Mouse (Mus musculus): ENCODE data around the gene Tmem45a. TPM values are rescaled to one million over a fixed set of nuclear protein-coding genes. Genes with fewer than 3 reads are reported as not detected.

The Tmem45a gene
- total and polyA plus RNA-seq, 2 experiments from 2014 or later = 8.8 to 10.7 TPM

DNA sequence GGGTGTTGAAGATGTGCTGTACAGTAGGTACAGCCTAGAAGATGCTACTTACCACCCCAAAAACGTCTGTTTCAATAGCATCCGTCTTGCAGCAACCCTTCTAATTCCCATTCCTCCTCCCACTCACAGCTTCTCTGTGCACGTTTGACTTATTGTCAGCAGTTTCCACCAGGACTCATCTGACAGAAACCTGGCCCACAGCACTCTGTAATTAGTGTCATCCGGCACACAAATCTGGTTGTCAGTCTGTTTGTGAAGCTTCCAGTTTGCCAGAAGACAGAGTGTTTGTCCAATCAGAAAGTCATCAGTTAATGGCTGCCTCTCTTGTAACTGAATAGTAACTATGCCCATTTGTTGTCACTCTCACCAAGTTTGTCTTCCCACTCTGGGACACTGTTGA lies 18.4 kb downstream of the Tmem45a start:
- no peak for DNase-seq (ENCODE audit: low spot score)
- TF ChIP-seq EP300 (IDR thresholded peaks at IDR 0.05; ENCODE audit: low read depth) = no peak
- TF ChIP-seq CTCF (IDR thresholded peaks at IDR 0.05; ENCODE audit: low read depth) = no peak
- WGBS = 54% methylated on average over 4 of the region's 4 CpGs

DNA sequence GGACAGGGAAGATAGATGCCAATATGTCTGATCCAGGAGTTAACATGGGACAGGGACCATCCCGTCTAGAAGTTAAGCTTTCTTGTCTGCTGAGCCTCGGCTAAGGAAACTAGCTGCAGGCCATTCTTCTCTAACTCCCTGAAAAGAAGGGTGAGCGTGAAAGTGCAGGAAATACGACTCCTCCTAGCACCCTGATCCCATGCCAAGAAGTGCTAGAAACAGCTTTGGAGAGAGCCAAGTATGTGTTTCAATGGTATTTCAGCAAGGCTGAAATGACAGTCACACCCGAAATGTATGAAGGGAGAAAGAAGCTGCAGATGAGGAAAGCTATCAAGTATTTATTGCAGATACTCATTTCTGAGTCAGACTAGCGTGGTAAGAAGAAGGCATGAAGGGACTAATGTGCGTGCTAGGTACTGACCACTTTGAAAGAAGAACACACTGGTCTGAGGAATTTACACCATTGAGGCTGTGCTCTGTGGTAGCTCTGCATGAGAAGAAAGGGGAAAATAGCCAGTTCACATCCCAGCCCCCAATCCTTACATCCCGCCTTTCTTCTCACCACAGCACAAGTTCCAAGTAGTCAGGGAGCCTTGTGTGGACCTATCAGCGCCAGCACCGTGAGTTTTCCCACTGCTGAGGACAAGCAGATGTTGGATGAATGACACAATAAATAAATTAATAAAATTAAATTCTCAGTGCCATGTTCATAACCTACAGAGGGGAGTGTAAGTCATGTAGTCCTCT lies 33.0 kb downstream of the Tmem45a start:
- H3K9me3 ChIP-seq (replicated peaks; ENCODE audit: control insufficient read depth, low read length) = no peaks in the 10 kb centered on the region
- H3K27me3 ChIP-seq (ENCODE audit: control insufficient read depth, insufficient read depth, low read length) = no peaks in the 10 kb centered on the region
- ATAC-seq (ENCODE audit: insufficient read depth, low read depth) (no peak), DNase-seq (ENCODE audit: low spot score) (peak; percentile 24)
- 44% methylated on average over 10 of the region's 10 CpGs for WGBS
- TF ChIP-seq EP300 (IDR thresholded peaks at IDR 0.05; ENCODE audit: low read depth) = no peak
- no peak for TF ChIP-seq CTCF (IDR thresholded peaks at IDR 0.05; ENCODE audit: low read depth)
- H3K9ac ChIP-seq (replicated peaks; ENCODE audit: low read depth, low read length) = no peak overlapping the region
- H3K4me1 ChIP-seq (ENCODE audit: control insufficient read depth, insufficient read depth) = no peaks in the 10 kb centered on the region
- H3K27ac ChIP-seq (ENCODE audit: low read depth) = peak overlapping the region; percentile 31; the same call in 1 of the 2 replicates
- H3K4me3 ChIP-seq (ENCODE audit: low read depth, low read length) = no peak overlapping the region
- no peaks in the 10 kb centered on the region for H3K36me3 ChIP-seq (replicated peaks; ENCODE audit: control insufficient read depth, insufficient read depth, low read length)
- H3K4me2 ChIP-seq (ENCODE audit: low read depth, low read length) = no peak overlapping the region

More for the DNA sequence above, 18.4 kb downstream of the Tmem45a start:
- H3K9ac ChIP-seq (replicated peaks; ENCODE audit: low read depth, low read length) = no peak overlapping the region
- H3K36me3 ChIP-seq (replicated peaks; ENCODE audit: control insufficient read depth, insufficient read depth, low read length) = no peaks in the 10 kb centered on the region
- ATAC-seq (ENCODE audit: insufficient read depth, low read depth) = no peak
- no peak overlapping the region for H3K4me2 ChIP-seq (ENCODE audit: low read depth, low read length)
- no peak overlapping the region for H3K27ac ChIP-seq (ENCODE audit: low read depth)
- H3K4me1 ChIP-seq (ENCODE audit: control insufficient read depth, insufficient read depth) = no peaks in the 10 kb centered on the region
- H3K4me3 ChIP-seq (ENCODE audit: low read depth, low read length) = no peak overlapping the region
- no peaks in the 10 kb centered on the region for H3K9me3 ChIP-seq (replicated peaks; ENCODE audit: control insufficient read depth, low read length)
- H3K27me3 ChIP-seq (ENCODE audit: control insufficient read depth, insufficient read depth, low read length) = no peaks in the 10 kb centered on the region

DNA sequence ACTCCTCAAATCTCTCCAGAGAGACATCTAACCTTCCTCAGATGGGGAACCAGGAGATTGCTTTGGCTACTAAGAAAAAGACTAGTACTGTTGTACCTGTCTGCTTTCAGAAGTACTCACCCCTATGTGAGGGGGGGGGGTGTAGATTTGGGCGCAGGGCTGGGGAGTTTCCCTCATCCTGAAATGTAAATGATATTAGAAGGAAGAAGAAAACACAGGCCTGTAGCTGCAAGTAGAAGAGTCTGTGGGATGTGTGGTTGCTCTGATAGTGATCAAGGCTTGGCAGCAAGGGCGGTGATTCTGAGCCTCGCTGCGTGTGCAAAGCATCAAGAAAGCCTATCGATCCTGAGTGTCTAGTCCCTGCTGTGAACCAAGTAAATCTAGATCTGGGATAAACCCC lies 43.0 kb downstream of the Tmem45a start:
- ATAC-seq (ENCODE audit: insufficient read depth, low read depth) (no peak), DNase-seq (ENCODE audit: low spot score) (no peak)
- Histone ChIP-seq H3K9ac (replicated peaks; ENCODE audit: low read depth, low read length) (no peak overlapping the region), H3K4me1 (ENCODE audit: control insufficient read depth, insufficient read depth) (no peaks in the 10 kb centered on the region), H3K27ac (ENCODE audit: low read depth) (no peak overlapping the region), H3K9me3 (replicated peaks; ENCODE audit: control insufficient read depth, low read length) (no peaks in the 10 kb centered on the region), H3K4me3 (ENCODE audit: low read depth, low read length) (no peak overlapping the region), H3K36me3 (replicated peaks; ENCODE audit: control insufficient read depth, insufficient read depth, low read length) (no peaks in the 10 kb centered on the region), H3K4me2 (ENCODE audit: low read depth, low read length) (no peak overlapping the region), H3K27me3 (ENCODE audit: control insufficient read depth, insufficient read depth, low read length) (no peaks in the 10 kb centered on the region)
- no peak for TF ChIP-seq EP300 (IDR thresholded peaks at IDR 0.05; ENCODE audit: low read depth)
- no peak for TF ChIP-seq CTCF (IDR thresholded peaks at IDR 0.05; ENCODE audit: low read depth)
- 81% methylated on average over 5 of the region's 5 CpGs for WGBS

DNA sequence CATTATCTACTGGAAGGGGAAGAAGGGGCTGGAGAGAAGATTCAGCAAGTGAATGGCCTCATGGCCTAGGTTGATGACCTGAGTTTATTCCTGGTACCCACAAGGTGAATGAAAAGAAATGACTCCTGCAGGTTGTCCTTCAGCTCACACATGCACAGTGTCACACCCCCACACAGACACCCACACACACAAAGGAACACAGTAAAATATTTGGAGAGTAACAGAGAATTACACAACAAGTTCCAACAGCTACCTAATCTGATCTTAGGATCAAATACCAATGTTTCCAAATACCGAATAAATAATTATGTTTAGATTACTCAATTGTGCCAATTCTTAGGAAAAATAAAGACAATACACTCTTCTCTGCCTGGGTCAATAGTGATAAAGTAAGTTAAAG lies 52.7 kb downstream of the Tmem45a start:
- Histone ChIP-seq H3K4me2 (ENCODE audit: low read depth, low read length) (no peak overlapping the region), H3K27ac (ENCODE audit: low read depth) (no peak overlapping the region), H3K4me3 (ENCODE audit: low read depth, low read length) (no peak overlapping the region), H3K9ac (replicated peaks; ENCODE audit: low read depth, low read length) (no peak overlapping the region), H3K36me3 (replicated peaks; ENCODE audit: control insufficient read depth, insufficient read depth, low read length) (no peaks in the 10 kb centered on the region), H3K4me1 (ENCODE audit: control insufficient read depth, insufficient read depth) (no peaks in the 10 kb centered on the region), H3K27me3 (ENCODE audit: control insufficient read depth, insufficient read depth, low read length) (no peaks in the 10 kb centered on the region), H3K9me3 (replicated peaks; ENCODE audit: control insufficient read depth, low read length) (no peaks in the 10 kb centered on the region)
- WGBS = 73% methylated on average over 1 of the region's 1 CpGs
- TF ChIP-seq EP300 (IDR thresholded peaks at IDR 0.05; ENCODE audit: low read depth) (no peak), CTCF (IDR thresholded peaks at IDR 0.05; ENCODE audit: low read depth) (no peak)
- DNase-seq (ENCODE audit: low spot score) = no peak
- ATAC-seq (ENCODE audit: insufficient read depth, low read depth) = no peak

DNA sequence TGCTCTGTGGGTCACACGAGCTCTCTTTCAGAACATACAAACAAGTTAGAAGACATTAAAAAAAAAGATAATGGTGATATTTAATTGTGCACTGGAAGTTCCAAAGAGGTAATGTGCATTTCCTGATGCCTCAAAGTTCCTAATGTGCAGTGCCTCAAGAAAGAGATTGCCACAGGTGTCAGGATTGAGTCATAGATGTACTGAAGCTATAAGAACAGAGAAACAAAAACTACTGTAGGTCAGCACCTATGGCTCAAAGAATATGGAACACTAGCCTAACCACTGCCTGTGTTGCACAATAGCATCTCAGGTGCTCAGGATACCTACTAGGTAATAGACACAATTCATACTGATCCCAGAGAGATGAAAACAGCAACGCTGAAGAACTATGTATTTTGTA lies 54.0 kb downstream of the Tmem45a start:
- TF ChIP-seq EP300 (IDR thresholded peaks at IDR 0.05; ENCODE audit: low read depth) (no peak), CTCF (IDR thresholded peaks at IDR 0.05; ENCODE audit: low read depth) (no peak)
- no peaks in the 10 kb centered on the region for H3K27me3 ChIP-seq (ENCODE audit: control insufficient read depth, insufficient read depth, low read length)
- ATAC-seq (ENCODE audit: insufficient read depth, low read depth) = no peak
- DNase-seq (ENCODE audit: low spot score) = no peak
- no peak overlapping the region for H3K4me2 ChIP-seq (ENCODE audit: low read depth, low read length)
- H3K9ac ChIP-seq (replicated peaks; ENCODE audit: low read depth, low read length) = no peak overlapping the region
- no peak overlapping the region for H3K4me3 ChIP-seq (ENCODE audit: low read depth, low read length)
- no peaks in the 10 kb centered on the region for H3K9me3 ChIP-seq (replicated peaks; ENCODE audit: control insufficient read depth, low read length)
- no peaks in the 10 kb centered on the region for H3K4me1 ChIP-seq (ENCODE audit: control insufficient read depth, insufficient read depth)
- H3K27ac ChIP-seq (ENCODE audit: low read depth) = no peak overlapping the region
- H3K36me3 ChIP-seq (replicated peaks; ENCODE audit: control insufficient read depth, insufficient read depth, low read length) = no peaks in the 10 kb centered on the region
- 84% methylated on average over 2 of the region's 2 CpGs for WGBS

All from heart, postnatal 0 days (tissue).